Mouse (Mus musculus) liver, embryonic 13.5 days (tissue): ENCODE data around the gene Mrnip. TPM values are rescaled to one million over a fixed set of nuclear protein-coding genes. Genes with fewer than 3 reads are reported as not detected.

Experiments
- ATAC-seq: fragments of 200-750 bp; cut with Nextera tagmentation; 2 replicates; pipeline ENCODE4 v1.8.0; 2017; ENCODE audit warnings: low read depth, mild to moderate bottlenecking, moderate number of reproducible peaks, moderate library complexity
- DNase-seq: peaks from one replicate; pipeline ENCODE4 v3.0.0; 2022
- H3K27ac ChIP-seq: fragments of 300-500 bp; sonication (generic); 2 replicates; pipeline ENCODE4 v1.5.1; 2015; ENCODE audit warnings: moderate library complexity, mild to moderate bottlenecking, inconsistent platforms
- H3K27me3 ChIP-seq: fragments of 300-500 bp; sonication (generic); 2 replicates; pipeline ENCODE4 v1.6.1; 2015; ENCODE audit warnings: mild to moderate bottlenecking, inconsistent platforms
- H3K36me3 ChIP-seq: fragments of 300-500 bp; sonication (generic); 2 replicates; pipeline ENCODE4 v1.6.1; 2015; ENCODE audit warnings: mild to moderate bottlenecking, inconsistent platforms
- H3K4me1 ChIP-seq: fragments of 300-500 bp; sonication (generic); replicated peaks from 2 replicates; pipeline ENCODE4 v1.6.1; 2015; ENCODE audit warnings: inconsistent platforms
- H3K4me2 ChIP-seq: fragments of 300-500 bp; sonication (generic); 2 replicates; pipeline ENCODE4 v1.6.1; 2015; ENCODE audit warnings: inconsistent platforms, mild to moderate bottlenecking, moderate library complexity
- H3K4me3 ChIP-seq: fragments of 300-500 bp; sonication (generic); replicated peaks from 2 replicates; pipeline ENCODE4 v1.5.1; 2015; ENCODE audit warnings: mild to moderate bottlenecking, inconsistent platforms
- H3K9ac ChIP-seq: fragments of 300-500 bp; sonication (generic); 2 replicates; pipeline ENCODE4 v1.6.1; 2015; ENCODE audit warnings: mild to moderate bottlenecking, inconsistent platforms
- H3K9me3 ChIP-seq: fragments of 300-500 bp; sonication (generic); replicated peaks from 2 replicates; pipeline ENCODE4 v1.6.1; 2016; ENCODE audit warnings: inconsistent platforms
- WGBS: fragments of 180-500 bp; shearing (Covaris S2); methylation state at CpG from one replicate; pipeline ENCODE4 v1.1.7; 2015; ENCODE audit not compliant: insufficient replicate concordance; 5-methylcytosine and 5-hydroxymethylcytosine counted together
- polyA plus RNA-seq: library from polyadenylated mRNA; unstranded; fragments of >200 nt; fragmentation: Nextera tagmentation; extraction: Ambion mirVana; gene quantifications from 2 replicates; pipeline ENCODE4 v1.2.1, GENCODE M21; 2015

The Mrnip gene
- polyA plus RNA-seq, 1 experiment from 2014 or later = 8.1 TPM

GRCm38 (mm10) chr11:50161578-50162304, 12.5 kb upstream of the Mrnip start:
- Histone ChIP-seq H3K4me2 (no peak overlapping the region), H3K9ac (no peak overlapping the region), H3K4me3 (no peak overlapping the region), H3K36me3 (peaks cover 66% of the 10 kb centered on the region), H3K27ac (0 out of 2 replicates have a peak overlapping the region, but pooled peaks have one; percentile 23), H3K9me3 (no peaks in the 10 kb centered on the region), H3K4me1 (peaks cover 36% of the 10 kb centered on the region), H3K27me3 (no peaks in the 10 kb centered on the region)
- WGBS = 47% methylated on average over 10 of the region's 10 CpGs
- ATAC-seq (peak; percentile 57), DNase-seq (peak; percentile 54)

- ATAC-seq (no peak), DNase-seq (no peak)
- Histone ChIP-seq H3K27me3 (no peaks in the 10 kb centered on the region), H3K4me3 (no peak overlapping the region), H3K4me1 (peaks cover 36% of the 10 kb centered on the region), H3K9me3 (no peaks in the 10 kb centered on the region), H3K4me2 (no peak overlapping the region), H3K36me3 (peaks cover 59% of the 10 kb centered on the region), H3K9ac (no peak overlapping the region), H3K27ac (0 out of 2 replicates have a peak overlapping the region, but pooled peaks have one; percentile 19)
- WGBS = 82% methylated on average over 3 of the region's 3 CpGs
These were observed 11.8 kb upstream of the Mrnip start for GRCm38 (mm10) chr11:50162338-50163050.

- Histone ChIP-seq H3K27ac (no peak overlapping the region), H3K36me3 (peaks cover 51% of the 10 kb centered on the region), H3K4me2 (no peak overlapping the region), H3K4me3 (no peak overlapping the region), H3K27me3 (no peaks in the 10 kb centered on the region), H3K9ac (no peak overlapping the region), H3K4me1 (peaks cover 7% of the 10 kb centered on the region), H3K9me3 (no peaks in the 10 kb centered on the region)
- 71% methylated on average over 5 of the region's 5 CpGs for WGBS
- ATAC-seq = no peak
- no peak for DNase-seq
These were observed 5.9 kb upstream of the Mrnip start for GRCm38 (mm10) chr11:50168352-50168751.

GRCm38 (mm10) chr11:50174730-50175187, 515 bp downstream of the Mrnip start:
- ATAC-seq (peak; percentile 99), DNase-seq (peak; percentile 98)
- Histone ChIP-seq H3K9ac (peak overlapping the region; percentile 82), H3K4me2 (peak overlapping the region; percentile 85), H3K4me3 (peak overlapping the region; percentile 76), H3K36me3 (peaks cover 19% of the 10 kb centered on the region), H3K27ac (peak overlapping the region; percentile 84), H3K9me3 (no peaks in the 10 kb centered on the region), H3K27me3 (no peaks in the 10 kb centered on the region), H3K4me1 (peaks cover 39% of the 10 kb centered on the region)
- under 1% methylated on average over 27 of the region's 27 CpGs for WGBS

GRCm38 (mm10) chr11:50176351-50176750, 2.1 kb downstream of the Mrnip start:
- 79% methylated on average over 3 of the region's 3 CpGs for WGBS
- DNase-seq (no peak), ATAC-seq (no peak)
- Histone ChIP-seq H3K9me3 (no peaks in the 10 kb centered on the region), H3K4me2 (0 out of 2 replicates have a peak overlapping the region, but pooled peaks have one; percentile 85), H3K27me3 (no peaks in the 10 kb centered on the region), H3K4me1 (peaks cover 39% of the 10 kb centered on the region), H3K36me3 (peaks cover 6% of the 10 kb centered on the region), H3K27ac (no peak overlapping the region), H3K9ac (no peak overlapping the region), H3K4me3 (no peak overlapping the region)

GRCm38 (mm10) chr11:50177111-50177510, 2.9 kb downstream of the Mrnip start:
- Histone ChIP-seq H3K36me3 (peaks cover 3% of the 10 kb centered on the region; the same call in 1 of the 2 replicates), H3K4me2 (no peak overlapping the region), H3K4me1 (peaks cover 39% of the 10 kb centered on the region), H3K9me3 (no peaks in the 10 kb centered on the region), H3K4me3 (no peak overlapping the region), H3K27me3 (no peaks in the 10 kb centered on the region), H3K9ac (no peak overlapping the region), H3K27ac (no peak overlapping the region)
- WGBS = 71% methylated on average over 6 of the region's 6 CpGs
- ATAC-seq (no peak), DNase-seq (no peak)

GRCm38 (mm10) chr11:50178532-50179488, 4.6 kb downstream of the Mrnip start:
- H3K36me3 ChIP-seq = peaks cover 3% of the 10 kb centered on the region; the same call in 1 of the 2 replicates
- H3K4me3 ChIP-seq = no peak overlapping the region
- H3K4me2 ChIP-seq = no peak overlapping the region
- no peaks in the 10 kb centered on the region for H3K27me3 ChIP-seq
- 68% methylated on average over 5 of the region's 5 CpGs for whole genome bisulfite sequencing
- 0 out of 2 replicates have a peak overlapping the region, but pooled peaks have one; percentile 30 for H3K27ac ChIP-seq
- no peak for ATAC-seq
- no peak for DNase-seq
- no peak overlapping the region for H3K9ac ChIP-seq
- peaks cover 55% of the 10 kb centered on the region for H3K4me1 ChIP-seq
- H3K9me3 ChIP-seq = no peaks in the 10 kb centered on the region

GRCm38 (mm10) chr11:50180478-50181231, 6.4 kb downstream of the Mrnip start:
- H3K4me1 ChIP-seq = peaks cover 55% of the 10 kb centered on the region
- DNase-seq (no peak), ATAC-seq (no peak)
- H3K27ac ChIP-seq = no peak overlapping the region
- WGBS = 66% methylated on average over 6 of the region's 6 CpGs
- H3K4me2 ChIP-seq = no peak overlapping the region
- peaks cover 3% of the 10 kb centered on the region; the same call in 1 of the 2 replicates for H3K36me3 ChIP-seq
- no peaks in the 10 kb centered on the region for H3K9me3 ChIP-seq
- H3K4me3 ChIP-seq = no peak overlapping the region
- no peak overlapping the region for H3K9ac ChIP-seq
- H3K27me3 ChIP-seq = no peaks in the 10 kb centered on the region

GRCm38 (mm10) chr11:50182702-50183101, 8.5 kb downstream of the Mrnip start:
- Histone ChIP-seq H3K9ac (no peak overlapping the region), H3K4me1 (peaks cover 36% of the 10 kb centered on the region), H3K27ac (no peak overlapping the region; the same call in 1 of the 2 replicates), H3K9me3 (no peaks in the 10 kb centered on the region), H3K4me2 (no peak overlapping the region), H3K36me3 (no peaks in the 10 kb centered on the region), H3K4me3 (no peak overlapping the region), H3K27me3 (no peaks in the 10 kb centered on the region)
- ATAC-seq (no peak), DNase-seq (no peak)
- 56% methylated on average over 4 of the region's 4 CpGs for WGBS

- H3K27ac ChIP-seq = no peak overlapping the region
- no peaks in the 10 kb centered on the region for H3K36me3 ChIP-seq
- H3K9me3 ChIP-seq = no peaks in the 10 kb centered on the region
- ATAC-seq (peak; percentile 65), DNase-seq (no peak)
- H3K9ac ChIP-seq = no peak overlapping the region
- no peak overlapping the region for H3K4me2 ChIP-seq
- no peak overlapping the region for H3K4me3 ChIP-seq
- H3K27me3 ChIP-seq = no peaks in the 10 kb centered on the region
- 66% methylated on average over 3 of the region's 3 CpGs for WGBS
- H3K4me1 ChIP-seq = peaks cover 24% of the 10 kb centered on the region
These were observed 10.5 kb downstream of the Mrnip start for GRCm38 (mm10) chr11:50184788-50185187.
